Mouse (Mus musculus) MEL (cell line): ENCODE data around the gene Arhgap23. TPM values are rescaled to one million over a fixed set of nuclear protein-coding genes. Genes with fewer than 3 reads are reported as not detected.
A peak's percentile ranks its signal among the peaks of the same experiment; 100 is the strongest.

Source experiments
- DNase-seq: peaks from one replicate; pipeline ENCODE4 v3.0.0; 2011; ENCODE audit warnings: low read depth, low spot score
- H3K27ac ChIP-seq: 2 replicates; pipeline ENCODE4 v1.5.1; 2012; ENCODE audit warnings: low read depth, mild to moderate bottlenecking, control low read depth, low read length, moderate library complexity; ENCODE audit not compliant: control insufficient read depth
- H3K27me3 ChIP-seq, 2 experiments: fragments of 150-350 bp in 1 of 2; sonication (generic) in 1 of 2; 2 replicates each; pipeline ENCODE4 v1.6.1; 2012; ENCODE audit warnings: low read length in 2 of 2, mild to moderate bottlenecking in 2 of 2, improper control_type of control experiment in 1 of 2, moderate library complexity in 1 of 2; ENCODE audit not compliant: insufficient read depth in 2 of 2, control insufficient read depth in 1 of 2
- H3K36me3 ChIP-seq, 2 experiments: 2 replicates each; pipeline ENCODE4 v1.6.1; 2012 to 2014; ENCODE audit warnings: low read length in 2 of 2, improper control_type of control experiment in 1 of 2, inconsistent platforms in 1 of 2, mild to moderate bottlenecking in 1 of 2; ENCODE audit not compliant: insufficient read depth in 2 of 2, control insufficient read depth in 1 of 2
- H3K4me1 ChIP-seq, 2 experiments: fragments of 150-350 bp in 1 of 2; sonication (generic) in 1 of 2; 2 replicates each; pipeline ENCODE4 v1.6.1; 2012; ENCODE audit warnings: low read length in 2 of 2, improper control_type of control experiment in 1 of 2, mild to moderate bottlenecking in 1 of 2; ENCODE audit not compliant: insufficient read depth in 2 of 2, control insufficient read depth in 1 of 2
- H3K4me3 ChIP-seq, 2 experiments: fragments of 150-350 bp in 1 of 2; sonication (generic) in 1 of 2; 2 replicates each; pipeline ENCODE4 v1.5.1; 2012; ENCODE audit warnings: low read depth in 2 of 2, low read length in 2 of 2, mild to moderate bottlenecking in 2 of 2, moderate library complexity in 2 of 2, control low read depth in 1 of 2, improper control_type of control experiment in 1 of 2; ENCODE audit not compliant: control insufficient read depth in 1 of 2, insufficient read depth in 1 of 2
- H3K79me2 ChIP-seq: 2 replicates; pipeline ENCODE4 v1.6.1; 2012; ENCODE audit warnings: mild to moderate bottlenecking, low read length, moderate library complexity; ENCODE audit not compliant: control insufficient read depth, poor library complexity, insufficient read depth
- H3K9ac ChIP-seq: 2 replicates; pipeline ENCODE4 v1.6.1; 2012; ENCODE audit warnings: low read depth, mild to moderate bottlenecking, control low read depth, low read length, moderate library complexity; ENCODE audit not compliant: control insufficient read depth, poor library complexity, severe bottlenecking
- H3K9me3 ChIP-seq: fragments of 150-350 bp; sonication (generic); replicated peaks from 2 replicates; pipeline ENCODE4 v1.6.1; 2012; ENCODE audit warnings: mild to moderate bottlenecking, low read length, improper control_type of control experiment, moderate library complexity; ENCODE audit not compliant: insufficient read depth
- BHLHE40 ChIP-seq: IDR thresholded peaks from 2 replicates; pipeline ENCODE4 v1.6.1; 2012; ENCODE audit warnings: low read depth, mild to moderate bottlenecking, inconsistent platforms, low read length, improper control_type of control experiment, borderline replicate concordance
- CHD2 ChIP-seq: IDR thresholded peaks from 2 replicates; pipeline ENCODE4 v1.6.1; 2011; ENCODE audit warnings: low read length, improper control_type of control experiment
- ELF1 ChIP-seq: IDR thresholded peaks from 2 replicates; pipeline ENCODE4 v1.6.1; 2014; ENCODE audit warnings: low read depth, mild to moderate bottlenecking, inconsistent platforms, low read length, improper control_type of control experiment, moderate library complexity
- EP300 ChIP-seq, 2 experiments: IDR thresholded peaks; 2 replicates each; pipeline ENCODE4 v1.6.1; 2011; ENCODE audit warnings: improper control_type of control experiment in 2 of 2, low read length in 2 of 2, low read depth in 1 of 2, mild to moderate bottlenecking in 1 of 2
- ETS1 ChIP-seq: IDR thresholded peaks from 2 replicates; pipeline ENCODE4 v1.6.1; 2012; ENCODE audit warnings: low read depth, mild to moderate bottlenecking, inconsistent platforms, low read length, improper control_type of control experiment, moderate library complexity
- GATA1 ChIP-seq: IDR thresholded peaks from 2 replicates; pipeline ENCODE4 v1.6.1; 2011; ENCODE audit warnings: low read depth, low read length, improper control_type of control experiment
- MAFK ChIP-seq: IDR thresholded peaks from 2 replicates; pipeline ENCODE4 v1.6.1; 2011; ENCODE audit warnings: low read depth, mild to moderate bottlenecking, low read length, improper control_type of control experiment, borderline replicate concordance
- MAZ ChIP-seq: IDR thresholded peaks from 2 replicates; pipeline ENCODE4 v1.6.1; 2012; ENCODE audit warnings: low read depth, mild to moderate bottlenecking, inconsistent platforms, low read length, improper control_type of control experiment
- MEF2A ChIP-seq: IDR thresholded peaks from 2 replicates; pipeline ENCODE4 v1.6.1; 2014; ENCODE audit warnings: low read depth, mild to moderate bottlenecking, inconsistent platforms, low read length, improper control_type of control experiment; ENCODE audit not compliant: poor library complexity, insufficient replicate concordance, severe bottlenecking; ENCODE audit errors: extremely low read depth
- MXI1 ChIP-seq: IDR thresholded peaks from 2 replicates; pipeline ENCODE4 v1.6.1; 2011; ENCODE audit warnings: mild to moderate bottlenecking, low read depth, low read length, improper control_type of control experiment
- MYB ChIP-seq: IDR thresholded peaks from 2 replicates; pipeline ENCODE4 v1.6.1; 2011; ENCODE audit warnings: mild to moderate bottlenecking, low read depth, low read length, improper control_type of control experiment
- MYC ChIP-seq: IDR thresholded peaks from 2 replicates; pipeline ENCODE4 v1.6.1; 2011; ENCODE audit warnings: low read depth, mild to moderate bottlenecking, low read length, improper control_type of control experiment, moderate library complexity
- NELFE ChIP-seq: IDR thresholded peaks from 2 replicates; pipeline ENCODE4 v1.6.1; 2011; ENCODE audit warnings: low read depth, low read length, improper control_type of control experiment
- NRF1 ChIP-seq: IDR thresholded peaks from 2 replicates; pipeline ENCODE4 v1.6.1; 2014; ENCODE audit warnings: low read depth, mild to moderate bottlenecking, inconsistent platforms, low read length, improper control_type of control experiment, moderate library complexity; ENCODE audit not compliant: poor library complexity, insufficient read depth, severe bottlenecking
- POLR2A ChIP-seq, 2 experiments: IDR thresholded peaks; 2 replicates each; pipeline ENCODE4 v1.6.1; 2011 to 2012; ENCODE audit warnings: low read length in 2 of 2, mild to moderate bottlenecking in 2 of 2, control low read depth in 1 of 2, improper control_type of control experiment in 1 of 2, low read depth in 1 of 2, moderate library complexity in 1 of 2; ENCODE audit not compliant: control insufficient read depth in 1 of 2, insufficient read depth in 1 of 2, poor library complexity in 1 of 2
- POLR2AphosphoS5 ChIP-seq: IDR thresholded peaks from 2 replicates; pipeline ENCODE4 v1.6.1; 2012; ENCODE audit warnings: low read depth, borderline replicate concordance, mild to moderate bottlenecking, inconsistent platforms, low read length, moderate library complexity, mixed read lengths
- RCOR1 ChIP-seq: IDR thresholded peaks from 2 replicates; pipeline ENCODE4 v1.6.1; 2012; ENCODE audit warnings: low read depth, mild to moderate bottlenecking, inconsistent platforms, low read length, improper control_type of control experiment
- SMC3 ChIP-seq: IDR thresholded peaks from 2 replicates; pipeline ENCODE4 v1.6.1; 2011; ENCODE audit warnings: low read depth, low read length, improper control_type of control experiment
- TCF12 ChIP-seq: IDR thresholded peaks from 2 replicates; pipeline ENCODE4 v1.6.1; 2014; ENCODE audit warnings: low read depth, mild to moderate bottlenecking, inconsistent platforms, low read length, improper control_type of control experiment, moderate library complexity
- UBTF ChIP-seq: IDR thresholded peaks from 2 replicates; pipeline ENCODE4 v1.6.1; 2012; ENCODE audit warnings: low read depth, mild to moderate bottlenecking, inconsistent platforms, low read length, improper control_type of control experiment, moderate library complexity, borderline replicate concordance; ENCODE audit not compliant: insufficient read depth
- ZC3H11A ChIP-seq: IDR thresholded peaks from 2 replicates; pipeline ENCODE4 v1.6.1; 2012; ENCODE audit warnings: low read depth, mild to moderate bottlenecking, inconsistent platforms, low read length, improper control_type of control experiment
- ZKSCAN1 ChIP-seq: IDR thresholded peaks from 2 replicates; pipeline ENCODE4 v1.6.1; 2012; ENCODE audit warnings: low read depth, mild to moderate bottlenecking, inconsistent platforms, low read length, improper control_type of control experiment, moderate library complexity
- ZMIZ1 ChIP-seq: IDR thresholded peaks from 2 replicates; pipeline ENCODE4 v1.6.1; 2012; ENCODE audit warnings: low read depth, mild to moderate bottlenecking, inconsistent platforms, low read length, improper control_type of control experiment, moderate library complexity
- ZNF384 ChIP-seq: IDR thresholded peaks from 2 replicates; pipeline ENCODE4 v1.6.1; 2012; ENCODE audit warnings: low read depth, mild to moderate bottlenecking, inconsistent platforms, low read length, improper control_type of control experiment
- polyA plus RNA-seq, 2 experiments: library from polyadenylated mRNA; stranded (reverse) in 1 of 2; unstranded in 1 of 2; fragments of >175 nt in 1 of 2; fragments of >200 nt in 1 of 2; gene quantifications; 2 replicates each; pipeline versions ENCODE4 v1.2.1 to v1.2.4; 2012; ENCODE audit warnings: low replicate concordance in 2 of 2, low read depth in 1 of 2; ENCODE audit not compliant: insufficient read length in 2 of 2, insufficient read depth in 1 of 2, missing spikeins in 1 of 2
- total RNA-seq: library from RNA; depleted of rRNA; stranded (reverse); fragments of 300-350 nt; gene quantifications from 2 replicates; pipeline ENCODE4 v1.2.3, GENCODE M21; 2012

Gene Arhgap23
- total and polyA plus RNA-seq, 3 experiments = 1.7 to 7.5 TPM; not detected in 1

GRCm38 (mm10) chr11:97532950-97533582 is 117.7 kb downstream of the Arhgap23 start:
- DNase-seq = peak; percentile 87
- Histone ChIP-seq H3K36me3 (no peaks in the 10 kb centered on the region), H3K4me1 (peaks cover 4 to 11% of the 10 kb centered on the region in 2 experiments), H3K4me3 (peak overlapping the region; percentile 58 to 59), H3K79me2 (no peaks in the 10 kb centered on the region), H3K9ac (peak overlapping the region; percentile 58), H3K27ac (no peak overlapping the region), H3K9me3 (no peaks in the 10 kb centered on the region), H3K27me3 (peaks cover 0 to 1% of the 10 kb centered on the region in 2 experiments; a peak in 3 of 4 replicates)
- no peak for TF ChIP-seq EP300 (IDR thresholded peaks at IDR 0.05; ENCODE audit: low read depth in 1 of 2, low read length in 2 of 2)
- TF ChIP-seq MYC = 0 out of 2 replicates have a peak, but pooled peaks have one; percentile 22
- TF ChIP-seq NELFE = no peak
- no peak for TF ChIP-seq ZC3H11A
- TF ChIP-seq POLR2AphosphoS5 = no peak
- TF ChIP-seq MAFK = no peak
- TF ChIP-seq MAZ = 0 out of 2 replicates have a peak, but pooled peaks have one; percentile 39
- TF ChIP-seq RCOR1 = no peak
- no peak; the same call in 1 of the 2 replicates for TF ChIP-seq MXI1
- peak in 1 of 2 experiments; percentile 37; a peak in 1 of 4 replicates for TF ChIP-seq POLR2A (IDR thresholded peaks at IDR 0.05; ENCODE audit: control insufficient read depth in 1 of 2, insufficient read depth in 1 of 2, low read depth in 1 of 2, low read length in 2 of 2, poor library complexity in 1 of 2)
- TF ChIP-seq SMC3 = no peak
- TF ChIP-seq CHD2 = no peak
- TF ChIP-seq ZNF384 = no peak
- TF ChIP-seq NRF1 = peak; percentile 67
- TF ChIP-seq ZKSCAN1 = no peak
- no peak for TF ChIP-seq MYB
- TF ChIP-seq GATA1 = no peak
- TF ChIP-seq ETS1 = no peak
- no peak for TF ChIP-seq ELF1
- no peak for TF ChIP-seq UBTF
- TF ChIP-seq BHLHE40 = peak; percentile 82; the same call in 1 of the 2 replicates
- TF ChIP-seq MEF2A = no peak
- no peak for TF ChIP-seq TCF12
- TF ChIP-seq ZMIZ1 = no peak
